Mouse (Mus musculus) lung, adult 2 months (tissue): Measurements from ENCODE around the gene Bend3.

ENCODE experiments used
- CTCF ChIP-seq: fragments of 200-500 bp; IDR thresholded peaks from 2 replicates; pipeline ENCODE4 v1.5.1; 2011; ENCODE audit warnings: mild to moderate bottlenecking, low read length, control low read depth; ENCODE audit not compliant: insufficient read depth
- POLR2A ChIP-seq: fragments of 200-500 bp; IDR thresholded peaks from 2 replicates; pipeline ENCODE4 v1.6.1; 2011; ENCODE audit warnings: low read depth, mild to moderate bottlenecking, control low read depth, low read length, borderline replicate concordance; ENCODE audit errors: extremely low read depth

DNA sequence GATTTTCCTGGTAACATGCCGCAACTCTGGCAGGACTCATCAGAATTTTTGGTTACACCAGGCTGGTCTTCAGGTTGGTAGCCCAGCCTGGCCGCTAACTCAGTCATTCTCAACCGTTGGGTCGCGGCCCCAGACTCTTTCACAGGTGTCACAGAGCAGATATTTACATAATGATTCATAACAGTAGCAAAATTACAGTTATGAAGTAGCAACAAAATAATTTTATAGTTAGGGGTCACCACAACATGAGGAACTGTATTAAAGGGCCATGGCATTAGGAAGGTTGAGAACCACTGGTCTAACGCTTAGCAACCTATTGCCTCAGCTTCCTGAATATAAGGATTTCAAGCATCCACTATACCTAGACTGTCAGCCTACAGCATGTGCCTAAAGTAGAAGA lies 10.3 kb upstream of the Bend3 start:
- no peak for TF ChIP-seq CTCF
- TF ChIP-seq POLR2A = no peak
